Mouse (Mus musculus): ENCODE results near the gene Asb17. TPM values are rescaled to one million over a fixed set of nuclear protein-coding genes. Genes with fewer than 3 reads are reported as not detected.
"Not testable (repeated sequence)": the region's sequence is repeated elsewhere in the genome, so short reads cannot be mapped to it uniquely, and the experiment has no call there.

Asb17 gene
- under 1 TPM in 1 of 2 experiments, not detected in 1; 0.15 TPM for total RNA-seq (2021)

DNA sequence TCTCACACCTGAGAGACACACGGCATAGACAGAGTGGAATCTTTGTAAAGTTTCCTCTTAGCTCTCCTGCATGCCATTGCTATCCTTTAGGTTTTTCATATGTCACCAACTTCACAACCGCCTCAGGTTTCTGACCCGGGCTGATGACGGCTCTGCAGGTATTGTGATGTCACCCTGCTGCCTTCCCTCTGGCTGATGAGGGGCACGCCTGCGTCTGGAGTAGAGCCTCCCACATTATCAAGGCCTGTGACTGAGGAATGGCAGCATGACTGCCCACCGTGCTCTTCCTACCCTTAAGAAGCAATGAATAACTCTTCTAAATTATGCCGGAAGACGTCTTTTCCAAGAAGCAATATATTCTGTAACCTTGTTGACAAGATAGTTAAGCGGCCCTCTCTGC, at the start of gene Asb17:
Gene Asb17, plus strand, starts transcription at position 180 of the 400 bp plus-strand sequence.
- DNase-seq (ENCODE audit: extremely low spot score in 1 of 2, low spot score in 1 of 2), result no peak

DNA sequence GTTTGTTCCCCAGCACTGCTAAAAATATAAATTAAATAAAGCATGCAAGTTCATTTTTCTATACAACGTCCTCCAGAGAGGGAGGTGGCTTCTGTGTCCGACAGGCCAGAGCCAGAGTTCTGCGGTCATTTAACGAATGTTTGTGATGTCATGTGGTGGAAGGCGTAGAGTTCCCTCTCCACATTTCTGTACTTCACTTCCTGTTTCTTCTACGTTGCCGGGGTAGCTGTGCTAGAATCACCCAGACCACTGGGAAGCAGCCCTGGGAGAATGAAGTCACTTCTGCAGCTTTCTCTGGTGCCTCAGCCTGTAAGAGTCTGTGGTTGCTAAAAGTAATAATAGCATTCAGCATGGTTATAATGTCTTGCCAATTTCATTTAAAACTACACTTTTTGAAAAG, 46.4 kb upstream of the Asb17 start:
- no peak for DNase-seq (ENCODE audit: extremely low spot score in 1 of 2, low spot score in 1 of 2)

DNA sequence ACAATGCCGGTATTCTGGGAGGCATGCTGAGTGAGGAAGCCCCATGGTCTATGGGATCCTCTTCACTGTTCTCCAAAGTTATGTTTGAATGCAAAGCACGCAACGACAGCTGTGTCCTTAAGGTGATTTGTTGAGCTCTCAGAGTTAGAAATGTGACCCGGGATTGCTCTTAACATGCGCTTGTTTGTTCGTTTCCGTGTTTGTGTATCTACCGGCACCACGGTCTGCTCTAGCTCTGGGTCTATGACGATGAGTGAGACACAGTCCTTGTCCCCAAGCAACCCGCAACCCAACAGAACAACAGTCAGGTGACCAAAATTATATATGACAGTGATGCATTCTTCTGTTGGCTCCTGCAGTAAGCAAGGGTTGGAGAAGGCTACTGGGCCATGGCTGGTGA, 44.4 kb upstream of the Asb17 start:
- DNase-seq (ENCODE audit: extremely low spot score in 1 of 2, low spot score in 1 of 2), result no peak

DNA sequence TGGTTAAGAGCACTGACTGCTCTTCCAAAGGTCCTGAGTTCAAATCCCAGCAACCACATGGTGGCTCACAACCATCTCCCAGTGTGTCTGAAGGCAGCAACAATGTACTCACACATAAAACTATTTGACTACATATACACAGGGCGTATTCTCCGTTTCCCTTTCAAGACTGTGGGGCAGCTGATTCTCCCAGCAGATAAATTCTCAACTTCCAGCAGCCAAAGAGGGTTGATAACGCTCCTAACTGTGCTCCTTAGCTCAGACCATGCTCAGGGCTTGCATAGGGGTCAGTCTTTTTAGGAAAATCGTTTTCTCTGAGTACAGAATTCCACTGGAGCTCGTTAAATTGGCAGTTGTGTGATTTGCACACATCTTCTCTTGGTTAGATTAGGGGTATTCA, 43.3 kb upstream of the Asb17 start:
- no peak for DNase-seq (ENCODE audit: extremely low spot score in 1 of 2, low spot score in 1 of 2)

DNA sequence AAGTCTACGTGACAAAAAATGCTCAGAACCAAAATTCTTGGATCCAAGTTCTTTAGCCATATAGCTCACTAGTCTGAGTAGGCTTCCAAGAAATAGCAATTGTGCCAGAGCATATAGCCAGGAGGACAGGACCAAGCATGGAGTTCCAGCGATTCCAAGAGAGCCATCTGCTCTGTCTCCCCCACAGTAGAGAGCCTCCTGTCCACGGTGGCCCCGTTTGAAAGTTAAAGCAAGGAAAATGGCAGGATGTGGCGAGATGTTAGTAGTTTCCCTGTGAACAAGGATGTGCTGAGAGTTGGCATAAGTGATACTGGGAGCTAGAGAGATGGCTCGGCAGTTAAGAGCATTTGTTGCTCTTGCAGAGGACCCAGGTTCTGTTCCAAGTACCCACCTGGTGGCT, 42.5 kb upstream of the Asb17 start:
- no peak for DNase-seq (ENCODE audit: extremely low spot score in 1 of 2, low spot score in 1 of 2)

GRCm38 (mm10) chr3:153802640-153803039, 41.4 kb upstream of the Asb17 start:
- DNase-seq (ENCODE audit: extremely low spot score in 1 of 2, low spot score in 1 of 2), result no peak

DNA sequence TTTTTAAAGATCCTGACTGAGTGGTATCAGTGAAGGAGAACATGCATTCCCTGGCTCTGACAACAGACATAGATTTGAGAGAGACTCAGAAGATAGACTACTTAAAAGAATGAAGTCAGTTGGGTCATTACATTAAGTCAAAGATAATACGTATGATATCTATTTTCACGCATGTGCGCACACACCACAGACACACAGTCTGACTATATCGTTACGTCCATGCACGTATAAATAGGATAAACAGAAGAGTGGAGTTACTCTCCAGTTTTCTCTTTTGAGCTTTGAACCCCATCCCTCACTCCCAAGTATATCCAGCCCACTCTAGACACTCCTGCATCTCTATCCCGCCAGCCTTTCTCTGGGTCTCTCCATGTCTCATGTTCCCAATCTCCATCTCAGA, 40.0 kb upstream of the Asb17 start:
- no peak for DNase-seq (ENCODE audit: extremely low spot score in 1 of 2, low spot score in 1 of 2)

DNA sequence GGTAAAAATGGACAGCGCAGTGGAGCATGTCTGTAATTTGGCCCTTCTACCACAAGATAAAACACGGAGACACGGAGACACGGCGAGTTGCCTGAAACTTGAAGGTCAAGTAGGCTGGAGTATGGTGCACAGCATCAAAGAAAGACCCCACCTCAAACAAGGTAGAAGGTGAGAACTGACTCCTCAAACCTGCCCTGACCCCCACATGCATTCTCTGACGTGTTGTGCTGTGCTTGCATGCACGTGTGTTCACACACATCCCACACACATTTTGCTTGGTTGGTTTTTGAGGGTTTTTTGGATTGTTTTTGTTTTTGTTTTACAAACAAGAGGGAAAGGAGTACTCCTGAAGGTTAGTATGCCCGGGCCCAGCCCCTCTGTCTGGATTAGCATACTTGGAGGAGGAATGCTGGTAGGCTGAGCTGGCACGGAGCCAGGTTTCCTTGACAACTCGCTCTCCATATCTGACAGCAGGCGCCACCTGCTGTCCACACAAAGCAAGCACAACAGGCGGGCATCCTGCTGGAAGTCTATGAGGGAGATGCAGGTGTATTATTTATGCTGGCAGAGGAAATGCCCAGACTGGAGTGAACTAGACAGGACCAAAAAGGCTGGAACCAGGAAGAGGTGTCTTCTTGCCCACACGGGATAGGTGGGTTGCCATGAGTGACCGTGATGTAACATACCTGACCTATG, 37.8 kb upstream of the Asb17 start:
- DNase-seq (ENCODE audit: extremely low spot score in 1 of 2, low spot score in 1 of 2), result peak; percentile 90 to 97

DNA sequence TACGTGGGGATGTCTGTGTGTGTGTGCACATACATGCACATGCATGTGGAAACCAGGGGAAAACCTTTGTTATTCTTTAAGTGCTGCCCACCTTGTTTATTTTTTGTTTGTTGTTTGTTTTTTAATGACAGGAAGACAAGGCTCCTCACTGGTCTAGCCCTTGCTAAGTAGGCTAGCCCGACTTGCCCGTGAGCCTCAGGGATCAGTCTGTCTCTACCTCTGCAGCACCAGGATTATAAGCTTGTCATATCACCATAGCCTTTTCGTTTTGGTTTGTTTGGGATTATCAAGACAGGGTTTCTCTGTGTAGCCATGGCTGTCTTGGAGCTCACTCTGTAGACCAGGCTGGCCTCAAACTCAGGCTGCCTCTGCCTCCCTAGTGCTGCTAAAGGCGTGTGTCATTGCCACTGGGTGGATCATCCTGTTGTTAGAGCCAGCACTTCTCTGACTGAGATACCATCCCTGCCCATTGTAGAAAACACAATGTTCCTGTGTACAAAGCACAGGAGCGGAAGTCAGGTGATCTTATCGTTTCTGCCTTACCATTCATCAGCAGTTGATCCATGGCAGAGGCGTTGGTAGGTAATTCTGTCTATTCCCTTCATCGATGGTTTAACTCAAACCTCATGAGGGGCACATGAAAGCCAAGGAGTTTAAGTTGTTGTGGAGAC, 37.1 kb upstream of the Asb17 start:
- no peak for DNase-seq (ENCODE audit: extremely low spot score in 1 of 2, low spot score in 1 of 2)

DNA sequence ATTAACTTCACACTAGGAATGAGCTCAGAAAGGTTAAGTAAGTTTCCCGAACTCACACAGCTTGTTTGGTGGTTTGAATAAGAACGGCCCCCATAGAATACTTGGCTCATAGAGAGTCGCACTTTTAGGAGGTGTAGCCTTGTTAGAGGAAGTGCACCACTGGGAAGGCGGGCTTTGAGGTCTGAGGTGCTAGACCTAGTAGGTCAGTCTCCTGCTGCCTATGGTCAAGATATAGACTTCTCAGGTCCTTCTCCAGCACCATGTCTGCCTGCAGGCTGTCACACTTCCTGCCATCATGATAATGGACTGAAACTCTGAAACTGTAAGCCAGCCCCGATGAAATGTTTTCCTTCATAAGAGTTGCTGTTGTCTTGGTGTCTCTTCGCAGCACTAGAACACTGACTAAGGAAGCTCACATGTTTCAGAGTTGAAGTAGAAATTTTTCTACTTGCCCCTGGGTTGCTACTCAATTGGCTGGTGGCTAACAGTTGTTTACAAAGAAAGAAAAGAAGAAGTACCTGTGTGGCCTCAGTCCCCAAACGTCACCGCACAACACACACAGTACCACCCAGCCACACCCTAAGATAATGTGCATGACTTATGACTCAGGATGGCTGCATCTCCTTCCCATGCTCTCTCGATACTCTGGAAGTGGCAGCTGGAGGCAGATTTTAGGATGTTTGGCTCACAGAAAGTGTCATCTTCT, 36.4 kb upstream of the Asb17 start:
- DNase-seq (ENCODE audit: extremely low spot score in 1 of 2, low spot score in 1 of 2), result no peak

- DNase-seq (ENCODE audit: extremely low spot score in 1 of 2, low spot score in 1 of 2), result no peak
Measured at GRCm38 (mm10) chr3:153808406-153808805, 35.6 kb upstream of the Asb17 start.

GRCm38 (mm10) chr3:153814026-153814425, 30.0 kb upstream of the Asb17 start:
- DNase-seq (ENCODE audit: extremely low spot score in 1 of 2, low spot score in 1 of 2), result no peak

- DNase-seq (ENCODE audit: extremely low spot score in 1 of 2, low spot score in 1 of 2), result no peak
Measured at GRCm38 (mm10) chr3:153817376-153817890, 26.6 kb upstream of the Asb17 start.

GRCm38 (mm10) chr3:153818723-153819122, 25.3 kb upstream of the Asb17 start:
- no peak for DNase-seq (ENCODE audit: extremely low spot score in 1 of 2, low spot score in 1 of 2)

- no peak for DNase-seq (ENCODE audit: extremely low spot score in 1 of 2, low spot score in 1 of 2)
Measured at GRCm38 (mm10) chr3:153819438-153819837, 24.6 kb upstream of the Asb17 start.

- no peak for DNase-seq (ENCODE audit: extremely low spot score in 1 of 2, low spot score in 1 of 2)
Measured at GRCm38 (mm10) chr3:153823671-153824515, 20.1 kb upstream of the Asb17 start.

DNA sequence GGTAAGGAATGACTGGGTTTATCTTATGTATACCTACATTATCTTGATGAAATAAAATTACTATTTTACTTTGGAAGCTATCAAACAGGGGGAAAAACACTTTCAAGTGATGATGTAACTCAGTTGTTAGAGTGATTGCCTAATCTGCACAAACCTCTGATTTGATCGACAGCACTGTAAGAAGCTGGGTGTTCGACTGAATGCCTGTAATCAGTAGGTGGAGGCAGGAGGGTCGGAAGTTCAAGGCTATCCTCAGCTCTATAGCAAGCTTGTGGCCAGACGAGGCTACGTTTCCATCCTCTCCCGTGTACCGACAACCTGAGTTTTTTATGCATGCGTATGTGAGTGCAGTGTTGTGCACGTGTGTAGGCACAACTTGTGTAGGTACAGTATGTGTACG, 18.8 kb upstream of the Asb17 start:
- no peak for DNase-seq (ENCODE audit: extremely low spot score in 1 of 2, low spot score in 1 of 2)

- no peak for DNase-seq (ENCODE audit: extremely low spot score in 1 of 2, low spot score in 1 of 2)
Measured at GRCm38 (mm10) chr3:153826616-153827015, 17.4 kb upstream of the Asb17 start.

GRCm38 (mm10) chr3:153829788-153830187, 14.2 kb upstream of the Asb17 start:
- DNase-seq (ENCODE audit: extremely low spot score in 1 of 2, low spot score in 1 of 2), result not testable (repeated sequence)

Data from layer of hippocampus, postnatal 25 days (tissue).